In the genomic region with DNA sequence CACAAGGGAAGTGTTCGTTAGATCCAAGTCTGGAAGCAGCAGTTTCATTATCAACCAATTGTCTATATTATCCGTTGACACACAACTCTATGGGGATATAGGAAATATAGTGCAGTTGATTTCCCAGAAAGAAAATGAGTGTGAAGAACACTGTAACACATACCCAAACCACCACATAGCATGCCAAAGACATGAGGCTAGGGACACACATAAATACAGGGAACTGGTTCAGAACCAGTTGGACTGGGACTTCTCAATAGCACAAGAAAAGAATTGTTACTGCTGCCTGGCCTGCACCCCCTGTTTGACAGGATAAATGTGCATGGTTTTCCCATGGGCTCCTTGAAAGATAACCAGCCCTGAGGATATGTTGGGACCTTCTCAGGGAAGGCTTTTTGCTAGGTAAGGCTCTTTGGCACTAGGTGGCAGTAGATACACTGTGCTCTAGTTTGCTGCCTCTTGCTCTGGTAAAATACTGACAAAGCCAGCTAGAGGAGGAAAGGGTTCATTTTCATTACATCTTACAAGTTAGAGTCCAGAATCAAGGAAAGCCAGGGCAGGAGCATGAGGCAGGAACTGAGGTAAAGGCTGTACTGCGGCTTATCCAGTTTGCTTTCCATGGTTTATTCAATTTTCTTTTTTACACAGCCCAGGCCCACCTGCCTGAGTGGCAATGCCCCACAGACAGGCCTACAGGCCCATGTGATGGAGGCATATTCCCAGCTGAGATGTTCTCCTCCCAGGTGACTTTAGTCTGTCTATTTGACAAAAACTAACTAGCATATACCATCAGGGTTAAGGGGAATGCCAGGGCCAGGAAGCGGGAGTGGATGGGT, we compare ENCODE assay signal across 8 mouse cellular contexts. TPM values are rescaled to one million over a fixed set of nuclear protein-coding genes. Genes with fewer than 3 reads are reported as not detected.
DNase-seq lines count a peak whose midpoint lies in the region; ATAC-seq and TF ChIP-seq lines count a peak whose summit lies in the region.

No protein-coding gene starts in this region.

- no peak for TF ChIP-seq POLR2A in liver, adult 2 months (IDR thresholded peaks at IDR 0.05; ENCODE audit: extremely low read depth, insufficient read depth, low read length)

- H3K4me1 ChIP-seq in intestine, postnatal 0 days (replicated peaks; ENCODE audit: control insufficient read depth, insufficient read depth, low read length), result no peaks in the 10 kb centered on the region
- no peaks in the 10 kb centered on the region for H3K4me1 ChIP-seq in liver, adult 2 months (ENCODE audit: control insufficient read depth, insufficient read depth, low read length)
- no peaks in the 10 kb centered on the region for H3K4me1 ChIP-seq in midbrain, postnatal 0 days (ENCODE audit: insufficient read depth, low read length)

- no peak overlapping the region for H3K9ac ChIP-seq in intestine, postnatal 0 days (ENCODE audit: low read depth, low read length)
- no peak overlapping the region for H3K9ac ChIP-seq in liver, adult 2 months (ENCODE audit: low read depth, low read length)
- H3K9ac ChIP-seq in midbrain, postnatal 0 days (replicated peaks; ENCODE audit: low read length, poor library complexity, severe bottlenecking), result no peak overlapping the region

- no peaks in the 10 kb centered on the region for H3K9me3 ChIP-seq in intestine, postnatal 0 days (ENCODE audit: control insufficient read depth)
- no peaks in the 10 kb centered on the region for H3K9me3 ChIP-seq in midbrain, postnatal 0 days (ENCODE audit: low read length)

- TF ChIP-seq CTCF in intestine, postnatal 0 days (IDR thresholded peaks at IDR 0.05; ENCODE audit: low read depth), result peak; percentile 94
- TF ChIP-seq CTCF in liver, adult 2 months (IDR thresholded peaks at IDR 0.05; ENCODE audit: low read depth, low read length), result no peak; the same call in 1 of the 2 replicates
- peak; percentile 93 for TF ChIP-seq CTCF in midbrain, postnatal 0 days (IDR thresholded peaks at IDR 0.05)

- DNase-seq in ovary, postnatal 14 days (ENCODE audit: low spot score), result peak; percentile 36
- DNase-seq in ovary, postnatal 10 days (ENCODE audit: low spot score), result no peak
- DNase-seq in cerebellum, adult 18-20 months, result peak; percentile 59 to 60
- peak; percentile 62 for DNase-seq in forelimb bud, embryonic 11.5 days (ENCODE audit: low read depth, low spot score)
- peak; percentile 67 for DNase-seq in liver, adult 2 months (ENCODE audit: extremely low read depth, low read depth, low spot score)
- DNase-seq in midbrain, postnatal 0 days (ENCODE audit: low spot score), result peak; percentile 86
- DNase-seq in thymus, postnatal 25 days, result peak; percentile 49

- no peak overlapping the region for H3K27ac ChIP-seq in intestine, postnatal 0 days (ENCODE audit: low read depth, low read length)
- H3K27ac ChIP-seq in liver, adult 2 months (replicated peaks; ENCODE audit: insufficient read depth, low read depth, low read length), result no peak overlapping the region
- no peak overlapping the region; the same call in 1 of the 2 replicates for H3K27ac ChIP-seq in midbrain, postnatal 0 days (ENCODE audit: low read depth, low read length)

- no peaks in the 10 kb centered on the region for H3K27me3 ChIP-seq in intestine, postnatal 0 days (replicated peaks; ENCODE audit: control insufficient read depth, insufficient read depth, low read length)
- no peaks in the 10 kb centered on the region for H3K27me3 ChIP-seq in liver, adult 2 months (ENCODE audit: control insufficient read depth, insufficient read depth, low read length)
- H3K27me3 ChIP-seq in midbrain, postnatal 0 days (ENCODE audit: insufficient read depth, low read length), result no peaks in the 10 kb centered on the region

- no peaks in the 10 kb centered on the region for H3K79me2 ChIP-seq in liver, adult 2 months (ENCODE audit: control insufficient read depth, insufficient read depth, low read length)

- no peak overlapping the region for H3K4me2 ChIP-seq in intestine, postnatal 0 days (replicated peaks; ENCODE audit: low read depth)
- H3K4me2 ChIP-seq in midbrain, postnatal 0 days (ENCODE audit: low read depth, low read length, poor library complexity, severe bottlenecking), result no peak overlapping the region

- 80% methylated on average over 4 of the region's 4 CpGs for WGBS in intestine, postnatal 0 days
- WGBS in liver, adult 2 months, result 75% methylated on average over 4 of the region's 4 CpGs
- WGBS in midbrain, postnatal 0 days, result 81% methylated on average over 4 of the region's 4 CpGs

- H3K36me3 ChIP-seq in intestine, postnatal 0 days (ENCODE audit: control insufficient read depth, insufficient read depth), result peaks cover 17% of the 10 kb centered on the region; the same call in 1 of the 2 replicates
- H3K36me3 ChIP-seq in liver, adult 2 months (ENCODE audit: control insufficient read depth, insufficient read depth, low read length), result peaks cover 9% of the 10 kb centered on the region
- no peaks in the 10 kb centered on the region for H3K36me3 ChIP-seq in midbrain, postnatal 0 days (ENCODE audit: insufficient read depth, low read length)

- peak; percentile 73; the same call in 1 of the 2 replicates for ATAC-seq in intestine, postnatal 0 days
- peak; percentile 80 for ATAC-seq in midbrain, postnatal 0 days (ENCODE audit: low FRiP score)

- no peak overlapping the region for H3K4me3 ChIP-seq in intestine, postnatal 0 days (ENCODE audit: low read depth, low read length)
- H3K4me3 ChIP-seq in liver, adult 2 months (ENCODE audit: insufficient read depth, low read depth, low read length), result no peak overlapping the region
- H3K4me3 ChIP-seq in midbrain, postnatal 0 days (ENCODE audit: low read depth, low read length), result no peak overlapping the region

RNA-seq across cellular contexts. Expression of a gene that starts 10.0 kb away (rescaled TPM):
- 173 and 178 TPM in 2 replicates for polyA plus RNA-seq in intestine, postnatal 0 days (2015; fragmentation: Nextera tagmentation; extraction: Ambion mirVana)
- 36.6 and 41.1 TPM in 2 replicates for total RNA-seq in liver, adult 2 months (2014; rRNA removed)
- polyA plus RNA-seq in liver, adult 2 months (2012; rRNA removed), result 50.5 and 53.6 TPM in 2 replicates
- total RNA-seq in midbrain, postnatal 0 days (2014; rRNA removed), result 122 and 130 TPM in 2 replicates
- polyA plus RNA-seq in midbrain, postnatal 0 days (2015; fragmentation: Nextera tagmentation; extraction: Ambion mirVana), result 139 and 154 TPM in 2 replicates

RNA-seq across cellular contexts. Expression of a gene that starts 10.8 kb away (rescaled TPM):
- 12.7 and 15.0 TPM in 2 replicates for polyA plus RNA-seq in intestine, postnatal 0 days (2015; fragmentation: Nextera tagmentation; extraction: Ambion mirVana)
- total RNA-seq in liver, adult 2 months (2014; rRNA removed), result 4.9 and 5.5 TPM in 2 replicates
- polyA plus RNA-seq in liver, adult 2 months (2012; rRNA removed), result 5.5 and 5.9 TPM in 2 replicates
- 19.1 and 29.3 TPM in 2 replicates for total RNA-seq in midbrain, postnatal 0 days (2014; rRNA removed)
- 16.1 and 19.4 TPM in 2 replicates for polyA plus RNA-seq in midbrain, postnatal 0 days (2015; fragmentation: Nextera tagmentation; extraction: Ambion mirVana)

RNA-seq across cellular contexts. Expression of a gene that starts 17.8 kb away (rescaled TPM):
- 164 and 168 TPM in 2 replicates for polyA plus RNA-seq in intestine, postnatal 0 days (2015; fragmentation: Nextera tagmentation; extraction: Ambion mirVana)
- total RNA-seq in liver, adult 2 months (2014; rRNA removed), result 87.3 and 107 TPM in 2 replicates
- 296 and 310 TPM in 2 replicates for polyA plus RNA-seq in liver, adult 2 months (2012; rRNA removed)
- total RNA-seq in midbrain, postnatal 0 days (2014; rRNA removed), result 65.7 and 87.1 TPM in 2 replicates
- 91.2 and 102 TPM in 2 replicates for polyA plus RNA-seq in midbrain, postnatal 0 days (2015; fragmentation: Nextera tagmentation; extraction: Ambion mirVana)

RNA-seq across cellular contexts. Expression of a gene that starts 25.7 kb away (rescaled TPM):
- 176 and 184 TPM in 2 replicates for polyA plus RNA-seq in intestine, postnatal 0 days (2015; fragmentation: Nextera tagmentation; extraction: Ambion mirVana)
- 27.4 and 43.8 TPM in 2 replicates for total RNA-seq in liver, adult 2 months (2014; rRNA removed)
- polyA plus RNA-seq in liver, adult 2 months (2012; rRNA removed), result 95.3 and 124 TPM in 2 replicates
- total RNA-seq in midbrain, postnatal 0 days (2014; rRNA removed), result 38.3 and 66.8 TPM in 2 replicates
- polyA plus RNA-seq in midbrain, postnatal 0 days (2015; fragmentation: Nextera tagmentation; extraction: Ambion mirVana), result 41.3 and 42.2 TPM in 2 replicates
